9 mouse cellular contexts compared by ENCODE assay signal in genomic region chr19:24007002-24007637, GRCm38 (mm10). TPM values are rescaled to one million over a fixed set of nuclear protein-coding genes. Genes with fewer than 3 reads are reported as not detected.
A peak's percentile ranks its signal among the peaks of the same experiment; 100 is the strongest.
DNase-seq lines count a peak whose midpoint lies in the region.
"Had no signal": no experiment of that assay in that cellular context is flagged by ENCODE, and none has a peak within 500 bp of the region (broad histone marks: within the 10 kb centered on the region; RNA-seq: fewer than 3 reads in every experiment).

No protein-coding gene starts in this region.

- peak; percentile 8 for DNase-seq in cerebellum, adult 11 months
- DNase-seq in cerebellum, adult 8-10 months = no peak
- peak; percentile 35 to 65 for DNase-seq in kidney, postnatal 25 days
- no peak for DNase-seq in kidney, postnatal 14 days
- peak; percentile 20 to 35 for DNase-seq in cerebellum, postnatal 14 days
- DNase-seq in heart, postnatal 4 days = peak; percentile 36
- DNase-seq in spleen, postnatal 14 days (ENCODE audit: low spot score in 2 of 2) = no peak
- no peak for DNase-seq in urinary bladder, postnatal 14 days (ENCODE audit: low spot score)
- DNase-seq: B cell, adult 2 months had no signal

RNA-seq across cellular contexts. Expression of gene Fam189a2, which starts 23.7 kb away (rescaled TPM):
- 10 to 100 TPM; 85.3 to 88.9 TPM for total RNA-seq in heart, postnatal 4 days (2021)

Comparison
In these comparisons a context has a peak if more than half of its experiments do, and no peak if none do; other contexts are left out.
1. DNase-seq: peak in cerebellum, adult 11 months (single experiment), kidney, postnatal 25 days (2 of 2), cerebellum, postnatal 14 days (2 of 2) and heart, postnatal 4 days (single experiment); none in cerebellum, adult 8-10 months (single experiment), kidney, postnatal 14 days (single experiment), spleen, postnatal 14 days (0 of 2) and urinary bladder, postnatal 14 days (single experiment).